Mouse (Mus musculus) C2C12 (cell line): ENCODE data around the gene Rab14.

ENCODE experiments used
- CTCF ChIP-seq: IDR thresholded peaks from one replicate; pipeline ENCODE4 v1.5.1; 2011; ENCODE audit not compliant: control insufficient read depth, insufficient read depth, insufficient read length
- MAX ChIP-seq: IDR thresholded peaks from one replicate; pipeline ENCODE4 v1.6.1; 2011; ENCODE audit warnings: mild to moderate bottlenecking, control low read depth
- MYOD1 ChIP-seq: IDR thresholded peaks from one replicate; pipeline ENCODE4 v1.6.1; 2011; ENCODE audit warnings: low read depth; ENCODE audit not compliant: control insufficient read depth, insufficient read length
- USF1 ChIP-seq: IDR thresholded peaks from one replicate; pipeline ENCODE4 v1.6.1; 2011; ENCODE audit warnings: low read depth, mild to moderate bottlenecking, control low read depth, moderate library complexity

DNA sequence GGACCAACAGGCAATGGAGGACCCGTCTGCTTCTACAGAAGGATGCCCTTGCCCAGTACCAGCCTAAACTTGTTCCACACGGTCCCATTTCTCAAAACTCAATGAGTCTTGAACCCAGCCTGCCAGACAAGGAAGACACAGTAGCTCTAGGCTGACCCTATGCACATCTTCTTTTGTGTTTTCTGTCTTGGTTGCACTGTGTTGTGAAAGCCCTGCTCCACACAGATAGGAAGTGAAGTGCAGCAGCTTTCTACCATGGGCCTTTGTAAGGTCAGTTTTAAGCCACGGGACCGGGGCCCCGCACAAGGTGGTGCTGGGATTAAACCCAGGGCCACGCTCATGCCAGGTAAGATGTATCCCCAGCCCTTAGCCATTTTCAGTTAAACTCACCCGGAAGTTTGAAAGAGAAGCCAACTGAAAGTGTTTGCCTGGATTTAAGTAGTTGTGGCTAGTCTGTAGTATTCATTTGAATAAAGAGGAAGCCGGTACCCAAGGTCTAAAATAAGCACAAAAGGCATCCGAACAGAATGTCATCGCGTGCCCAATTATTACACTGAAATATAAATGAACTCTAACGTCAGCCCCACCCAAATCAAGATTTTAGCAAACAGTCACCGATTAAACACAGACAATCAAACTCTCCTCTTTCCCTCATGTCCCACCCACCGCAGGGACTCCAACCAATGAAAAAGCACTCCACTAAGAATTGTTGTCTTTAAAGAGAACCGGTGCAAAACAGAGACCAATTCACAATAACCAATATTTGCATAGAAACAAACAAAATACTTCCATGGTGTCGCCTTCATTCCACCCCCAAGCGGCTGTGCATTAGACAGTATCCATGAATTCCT is 31.9 kb upstream of the Rab14 start:
- no peak for TF ChIP-seq MYOD1
- TF ChIP-seq CTCF = no peak
- TF ChIP-seq USF1 = no peak
- no peak for TF ChIP-seq MAX
